Mouse (Mus musculus): Measurements from ENCODE around the gene Rnf144b.

GRCm38 (mm10) chr13:47099265-47099664 lies 23.2 kb upstream of the Rnf144b start:
- TF ChIP-seq POLR2A (IDR thresholded peaks at IDR 0.05; ENCODE audit: extremely low read depth, insufficient read depth, low read length) (no peak), CTCF (IDR thresholded peaks at IDR 0.05; ENCODE audit: extremely low read depth, insufficient read depth, low read length) (no peak)
